Mouse (Mus musculus): ENCODE results near the gene Avpi1.

GRCm38 (mm10) chr19:42166766-42167165, 37.9 kb upstream of the Avpi1 start:
- TF ChIP-seq CTCF (IDR thresholded peaks at IDR 0.05; ENCODE audit: borderline replicate concordance, insufficient read depth, low read depth, low read length) = no peak
- no peak for TF ChIP-seq POLR2A (IDR thresholded peaks at IDR 0.05; ENCODE audit: borderline replicate concordance, insufficient read depth, low read length)

All from cerebellum, adult 2 months (tissue).